ENCODE assay signal across 9 mouse cellular contexts in genomic region chr7:100818401-100819064, GRCm38 (mm10). TPM values are rescaled to one million over a fixed set of nuclear protein-coding genes. Genes with fewer than 3 reads are reported as not detected.
DNase-seq lines count a peak whose midpoint lies in the region; ATAC-seq and TF ChIP-seq lines count a peak whose summit lies in the region.
"Had no signal": no experiment of that assay in that cellular context is flagged by ENCODE, and none has a peak within 500 bp of the region (broad histone marks: within the 10 kb centered on the region; RNA-seq: fewer than 3 reads in every experiment).

No protein-coding gene starts in this region.

- peaks cover 4% of the 10 kb centered on the region; the same call in 1 of the 2 replicates for H3K4me1 ChIP-seq in kidney, adult 2 months (ENCODE audit: control insufficient read depth, insufficient read depth, low read length)

- TF ChIP-seq CTCF in kidney, adult 2 months (conservative IDR thresholded peaks at IDR 0.05; ENCODE audit: insufficient read depth, insufficient read length, low read depth, low read length) = peak; percentile 63

- H3K36me3 ChIP-seq in kidney, adult 2 months (ENCODE audit: control insufficient read depth, insufficient read depth, low read length) = no peaks in the 10 kb centered on the region

- peak; percentile 23 for DNase-seq in CD4-positive, CD25-positive, alpha-beta regulatory T cell, adult 2 months (ENCODE audit: low read depth, low spot score)
- DNase-seq in kidney, adult 2 months = peak; percentile 19
- DNase-seq in kidney, adult 18-20 months = no peak
- peak; percentile 17 for DNase-seq in thymus, postnatal 25 days
- no peak for DNase-seq in thymus, adult 18-20 months
- peak; percentile 53 for DNase-seq in thymus, postnatal 4 days
- no peak for DNase-seq in urinary bladder, postnatal 10 days (ENCODE audit: low spot score)
- DNase-seq: layer of hippocampus, adult 9-11 months had no signal

- no peak for ATAC-seq in CD4-positive, CD25-positive, alpha-beta regulatory T cell, adult 4 months

- H3K27me3 ChIP-seq in kidney, adult 2 months (replicated peaks; ENCODE audit: control insufficient read depth, insufficient read depth, low read length) = no peaks in the 10 kb centered on the region

- WGBS in kidney, adult 2 months = 91% methylated on average over 4 of the region's 4 CpGs

- no peak for TF ChIP-seq POLR2A in kidney, adult 2 months (IDR thresholded peaks at IDR 0.05; ENCODE audit: low read depth, low read length)

- H3K27ac ChIP-seq in kidney, adult 2 months (ENCODE audit: insufficient read depth, low read depth, low read length) = no peak overlapping the region

- no peak overlapping the region for H3K4me3 ChIP-seq in kidney, adult 2 months (ENCODE audit: insufficient read depth, low read depth, low read length)

RNA-seq across cellular contexts. Expression of gene Relt, which starts 44.7 kb away (rescaled TPM):
- 10 to 100 TPM; 16.4 to 24.4 TPM for polyA plus RNA-seq in CD4-positive, CD25-positive, alpha-beta regulatory T cell, adult 4 months (2017; shearing (Covaris generic))
- polyA plus RNA-seq in kidney, adult 2 months (2012; rRNA removed) = 1.5 and 3.8 TPM in 2 replicates

Comparison
In these comparisons a context has a peak if more than half of its experiments do, and no peak if none do; other contexts are left out.
1. DNase-seq: peak in CD4-positive, CD25-positive, alpha-beta regulatory T cell, adult 2 months (single experiment), kidney, adult 2 months (single experiment), thymus, postnatal 25 days (single experiment) and thymus, postnatal 4 days (single experiment); none in kidney, adult 18-20 months (single experiment), thymus, adult 18-20 months (0 of 2) and urinary bladder, postnatal 10 days (single experiment).